Mouse (Mus musculus) testis, adult 2 months (tissue): ENCODE data around the gene Gm3164. TPM values are rescaled to one million over a fixed set of nuclear protein-coding genes. Genes with fewer than 3 reads are reported as not detected.
A peak's percentile ranks its signal among the peaks of the same experiment; 100 is the strongest.
"Not testable (repeated sequence)": the region's sequence is repeated elsewhere in the genome, so short reads cannot be mapped to it uniquely, and the experiment has no call there.

ENCODE experiments used
- H3K27ac ChIP-seq: fragments of 200-500 bp; 2 replicates; pipeline ENCODE4 v1.5.1; 2012; ENCODE audit warnings: low read depth, low read length; ENCODE audit not compliant: control insufficient read depth, insufficient read depth
- H3K27me3 ChIP-seq: fragments of 200-500 bp; 2 replicates; pipeline ENCODE4 v1.6.1; 2012; ENCODE audit warnings: mild to moderate bottlenecking, low read length, moderate library complexity; ENCODE audit not compliant: control insufficient read depth, insufficient read depth
- H3K36me3 ChIP-seq: fragments of 200-500 bp; 2 replicates; pipeline ENCODE4 v1.6.1; 2012; ENCODE audit warnings: mild to moderate bottlenecking, low read length; ENCODE audit not compliant: control insufficient read depth, insufficient read depth
- H3K4me1 ChIP-seq: fragments of 200-500 bp; 2 replicates; pipeline ENCODE4 v1.6.1; 2012; ENCODE audit warnings: low read length; ENCODE audit not compliant: control insufficient read depth, insufficient read depth
- H3K4me3 ChIP-seq: fragments of 200-500 bp; 2 replicates; pipeline ENCODE4 v1.5.1; 2012; ENCODE audit warnings: low read depth, mild to moderate bottlenecking, low read length, moderate library complexity, mixed read lengths; ENCODE audit not compliant: control insufficient read depth
- polyA plus RNA-seq: library from polyadenylated mRNA; depleted of rRNA; stranded (reverse); fragments of >200 nt; gene quantifications from 2 replicates; pipeline ENCODE4 v1.2.3, GENCODE M21; 2012; rRNA removed

Gene Gm3164
- polyA plus RNA-seq, 1 experiment: 0.95 TPM

- not testable (repeated sequence) for H3K27me3 ChIP-seq, H3K36me3 ChIP-seq, H3K4me1 ChIP-seq, H3K4me3 ChIP-seq, H3K27ac ChIP-seq
Measured at GRCm38 (mm10) chr14:4409939-4410338, 5.3 kb upstream of the Gm3164 start.

GRCm38 (mm10) chr14:4430692-4431091 is 15.4 kb downstream of the Gm3164 start, which contains the start of gene Gm3173:
Gm3173 (plus strand) TSS chr14:4430992.
- H3K27me3 ChIP-seq, H3K27ac ChIP-seq, H3K36me3 ChIP-seq, H3K4me1 ChIP-seq: not testable (repeated sequence)
- H3K4me3 ChIP-seq: peak within 1 kb of the TSS; percentile 17; the same call in 1 of the 2 replicates

GRCm38 (mm10) chr14:4481445-4481844 is 66.2 kb downstream of the Gm3164 start, which contains the start of gene Gm3182:
Gm3182 (plus strand) TSS chr14:4481745.
- not testable (repeated sequence) for H3K27ac ChIP-seq, H3K36me3 ChIP-seq, H3K4me1 ChIP-seq, H3K4me3 ChIP-seq, H3K27me3 ChIP-seq

Other genes with a start within 250 kb of the Gm3164 start
- gene Gm2974, start 232.9 kb upstream of the Gm3164 start, polyA plus RNA-seq: 2.0 and 2.2 TPM in 2 replicates
- 0.72 and 0.91 TPM in 2 replicates for gene Gm3138, start 165.8 kb upstream of the Gm3164 start, polyA plus RNA-seq
- gene Gm3149, start 98.2 kb upstream of the Gm3164 start, polyA plus RNA-seq: 38.0 and 43.4 TPM in 2 replicates
- 0.57 and 0.61 TPM in 2 replicates for gene 2610042L04Rik, start 80.7 kb upstream of the Gm3164 start, polyA plus RNA-seq
- 0.56 and 0.70 TPM in 2 replicates for gene Gm3159, start 17.9 kb upstream of the Gm3164 start, polyA plus RNA-seq
- 0.81 TPM in 1 of 2 replicates, not detected in the other for gene Gm3173, start 15.5 kb downstream of the Gm3164 start, polyA plus RNA-seq
- 19.7 and 33.1 TPM in 2 replicates for gene Gm3182, start 66.3 kb downstream of the Gm3164 start, polyA plus RNA-seq
- gene Gm3047, start 140.0 kb downstream of the Gm3164 start, polyA plus RNA-seq: not detected in 2 replicates
- 17.3 and 23.1 TPM in 2 replicates for gene Gm8159, start 216.9 kb downstream of the Gm3164 start, polyA plus RNA-seq
- 0.88 and 2.3 TPM in 2 replicates for gene Gm3239, start 248.7 kb downstream of the Gm3164 start, polyA plus RNA-seq